Mouse (Mus musculus): ENCODE measurements around the gene Slc9a1. TPM values are rescaled to one million over a fixed set of nuclear protein-coding genes. Genes with fewer than 3 reads are reported as not detected.

The Slc9a1 gene
- total RNA-seq, 2 experiments from 2014 or later, result 11.6 to 20.3 TPM

DNA sequence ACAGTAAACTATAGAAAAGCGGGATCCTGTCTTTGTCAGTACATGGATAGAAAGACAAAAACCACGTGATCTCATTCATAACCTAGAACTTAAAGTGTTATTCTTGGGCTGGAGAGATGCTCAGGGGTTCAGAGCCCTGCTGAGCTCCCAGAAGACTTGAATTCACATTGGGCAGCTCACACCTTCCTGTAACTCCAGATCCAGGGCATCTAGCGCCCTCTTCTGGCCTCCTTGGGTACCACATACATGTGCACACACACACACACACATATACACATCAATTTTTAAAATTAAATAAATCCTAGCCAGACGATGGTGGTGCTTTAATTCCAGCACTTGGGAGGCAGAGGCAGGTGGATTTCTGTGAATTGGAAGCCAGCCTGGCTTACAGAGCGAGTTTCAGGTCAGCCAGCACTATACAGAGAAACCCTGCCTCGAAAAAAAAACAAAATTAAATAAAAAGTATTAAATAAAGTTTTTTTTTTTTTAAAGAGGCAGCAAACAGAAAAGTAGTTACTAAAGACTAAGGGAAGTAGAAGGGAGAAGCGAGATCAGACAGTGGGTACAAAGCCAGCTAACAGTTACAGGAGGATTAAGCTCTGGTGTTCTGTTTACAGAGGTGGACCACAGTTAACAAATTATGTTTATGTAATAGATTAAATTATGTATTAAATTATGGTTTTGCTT lies 101.8 kb downstream of the Slc9a1 start:
- no peak for ATAC-seq (ENCODE audit: poor library complexity, severe bottlenecking)

Other genes starting within 250 kb of the Slc9a1 start
- gene Wasf2, start 239.2 kb upstream of the Slc9a1 start, total RNA-seq (2015), result 226 and 236 TPM in 2 replicates
- gene Wasf2, start 239.2 kb upstream of the Slc9a1 start, total RNA-seq (2017), result 56.9 and 75.4 TPM in 2 replicates
- gene Cd164l2, start 157.6 kb upstream of the Slc9a1 start, total RNA-seq (2015), result not detected in 2 replicates
- not detected in 2 replicates for gene Cd164l2, start 157.6 kb upstream of the Slc9a1 start, total RNA-seq (2017)
- gene Gpr3, start 157.2 kb upstream of the Slc9a1 start, total RNA-seq (2015), result 0.21 TPM in 1 of 2 replicates, not detected in the other
- gene Gpr3, start 157.2 kb upstream of the Slc9a1 start, total RNA-seq (2017), result not detected in 2 replicates
- gene Map3k6, start 128.9 kb upstream of the Slc9a1 start, total RNA-seq (2015), result 10.2 and 11.7 TPM in 2 replicates
- 9.1 and 13.4 TPM in 2 replicates for gene Map3k6, start 128.9 kb upstream of the Slc9a1 start, total RNA-seq (2017)
- 1.9 and 2.5 TPM in 2 replicates for gene Sytl1, start 106.6 kb upstream of the Slc9a1 start, total RNA-seq (2015)
- 2.1 and 3.7 TPM in 2 replicates for gene Sytl1, start 106.6 kb upstream of the Slc9a1 start, total RNA-seq (2017)
- gene Tmem222, start 91.9 kb upstream of the Slc9a1 start, total RNA-seq (2015), result 34.2 and 38.5 TPM in 2 replicates
- 13.3 and 15.0 TPM in 2 replicates for gene Tmem222, start 91.9 kb upstream of the Slc9a1 start, total RNA-seq (2017)
- gene Wdtc1, start 16.2 kb upstream of the Slc9a1 start, total RNA-seq (2015), result 16.5 and 18.5 TPM in 2 replicates
- gene Wdtc1, start 16.2 kb upstream of the Slc9a1 start, total RNA-seq (2017), result 11.6 and 14.1 TPM in 2 replicates
- gene Tent5b, start 110.4 kb downstream of the Slc9a1 start, total RNA-seq (2015), result not detected in 2 replicates
- not detected in 2 replicates for gene Tent5b, start 110.4 kb downstream of the Slc9a1 start, total RNA-seq (2017)
- not detected in 2 replicates for gene Trnp1, start 128.8 kb downstream of the Slc9a1 start, total RNA-seq (2015)
- not detected in 2 replicates for gene Trnp1, start 128.8 kb downstream of the Slc9a1 start, total RNA-seq (2017)
- gene Kdf1, start 149.3 kb downstream of the Slc9a1 start, total RNA-seq (2015), result not detected in 2 replicates
- not detected in 2 replicates for gene Kdf1, start 149.3 kb downstream of the Slc9a1 start, total RNA-seq (2017)
- 76.9 and 82.3 TPM in 2 replicates for gene Nudc, start 176.3 kb downstream of the Slc9a1 start, total RNA-seq (2015)
- 114 and 120 TPM in 2 replicates for gene Nudc, start 176.3 kb downstream of the Slc9a1 start, total RNA-seq (2017)
- gene Nr0b2, start 183.7 kb downstream of the Slc9a1 start, total RNA-seq (2015), result 0.23 and 1.5 TPM in 2 replicates
- gene Nr0b2, start 183.7 kb downstream of the Slc9a1 start, total RNA-seq (2017), result 0.20 TPM in 1 of 2 replicates, not detected in the other
- gene Gpatch3, start 205.0 kb downstream of the Slc9a1 start, total RNA-seq (2015), result 2.7 and 3.7 TPM in 2 replicates
- 32.6 and 40.2 TPM in 2 replicates for gene Gpatch3, start 205.0 kb downstream of the Slc9a1 start, total RNA-seq (2017)
- gene Gpn2, start 214.7 kb downstream of the Slc9a1 start, total RNA-seq (2015), result 14.0 and 15.1 TPM in 2 replicates
- gene Gpn2, start 214.7 kb downstream of the Slc9a1 start, total RNA-seq (2017), result 12.8 and 15.5 TPM in 2 replicates
- 2.5 and 4.1 TPM in 2 replicates for gene Sfn, start 232.5 kb downstream of the Slc9a1 start, total RNA-seq (2015)
- gene Sfn, start 232.5 kb downstream of the Slc9a1 start, total RNA-seq (2017), result 1.2 and 4.0 TPM in 2 replicates

All from megakaryocyte, adult 5-6 weeks (primary cell).